Mouse (Mus musculus) forebrain, embryonic 11.5 days (tissue): Measurements from ENCODE around the gene Tpst1. TPM values are rescaled to one million over a fixed set of nuclear protein-coding genes. Genes with fewer than 3 reads are reported as not detected.

Experiments used
- ATAC-seq: fragments of 200-750 bp; cut with Nextera tagmentation; replicated peaks from 2 replicates; pipeline ENCODE4 v1.8.0; 2017; ENCODE audit warnings: moderate TSS enrichment; ENCODE audit not compliant: low FRiP score
- DNase-seq: peaks from one replicate; pipeline ENCODE4 v3.0.0-alpha.2; 2017; ENCODE audit warnings: low spot score
- H3K27ac ChIP-seq: fragments of 300-500 bp; sonication (generic); 2 replicates; pipeline ENCODE4 v1.5.1; 2014; ENCODE audit warnings: low read depth, low read length
- H3K27me3 ChIP-seq: fragments of 300-500 bp; sonication (generic); 2 replicates; pipeline ENCODE4 v1.6.1; 2014; ENCODE audit warnings: mild to moderate bottlenecking, low read length, mixed read lengths; ENCODE audit not compliant: control insufficient read depth, insufficient read depth
- H3K36me3 ChIP-seq: fragments of 300-500 bp; sonication (generic); 2 replicates; pipeline ENCODE4 v1.6.1; 2014; ENCODE audit warnings: mild to moderate bottlenecking, low read length, moderate library complexity, mixed read lengths; ENCODE audit not compliant: control insufficient read depth, insufficient read depth
- H3K4me1 ChIP-seq: fragments of 300-500 bp; sonication (generic); replicated peaks from 2 replicates; pipeline ENCODE4 v1.6.1; 2014; ENCODE audit warnings: low read length, mixed read lengths; ENCODE audit not compliant: control insufficient read depth, insufficient read depth
- H3K4me2 ChIP-seq: fragments of 300-500 bp; sonication (generic); 2 replicates; pipeline ENCODE4 v1.6.1; 2014; ENCODE audit warnings: low read depth, mild to moderate bottlenecking, low read length, moderate library complexity, mixed read lengths; ENCODE audit not compliant: severe bottlenecking
- H3K4me3 ChIP-seq: fragments of 300-500 bp; sonication (generic); 2 replicates; pipeline ENCODE4 v1.5.1; 2014; ENCODE audit warnings: low read depth, low read length
- H3K9ac ChIP-seq: fragments of 300-500 bp; sonication (generic); 2 replicates; pipeline ENCODE4 v1.6.1; 2014; ENCODE audit warnings: low read length
- H3K9me3 ChIP-seq: fragments of 300-500 bp; sonication (generic); 2 replicates; pipeline ENCODE4 v1.6.1; 2016; ENCODE audit warnings: low read length, mixed read lengths; ENCODE audit not compliant: control insufficient read depth
- WGBS: fragments of 180-500 bp; shearing (Covaris S2); extraction: QIAGEN DNeasy Blood & Tissue Kit; methylation state at CpG from one replicate; pipeline ENCODE4 v1.1.7; 2014; 5-methylcytosine and 5-hydroxymethylcytosine counted together
- polyA plus RNA-seq: library from polyadenylated mRNA; unstranded; fragments of >200 nt; fragmentation: Nextera tagmentation; extraction: Ambion mirVana; gene quantifications from 2 replicates; pipeline ENCODE4 v1.2.1, GENCODE M21; 2014

Tpst1 gene
- polyA plus RNA-seq, 1 experiment from 2014 or later: 60.8 TPM

DNA sequence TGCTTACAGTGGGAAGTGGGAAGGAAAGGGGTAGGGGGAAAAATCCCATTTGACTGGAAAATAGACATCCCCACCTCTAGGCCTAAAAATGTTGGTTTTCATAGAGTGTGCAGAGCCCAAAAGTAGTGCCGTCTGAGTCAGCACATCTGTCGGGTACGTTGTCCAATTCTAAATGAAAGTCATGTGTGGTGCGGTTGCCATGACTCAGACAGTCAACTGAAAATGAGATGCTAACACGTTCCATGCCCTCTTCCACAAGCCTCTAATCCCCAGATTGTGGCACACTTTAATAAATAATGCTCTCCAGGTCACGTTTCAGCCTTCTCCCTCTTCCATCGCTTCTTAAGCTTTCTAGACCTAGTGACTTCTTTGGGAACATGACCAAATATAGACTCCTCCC lies 43.7 kb downstream of the Tpst1 start:
- Histone ChIP-seq H3K27ac (no peak overlapping the region), H3K36me3 (peaks cover 3% of the 10 kb centered on the region; the same call in 1 of the 2 replicates), H3K4me2 (no peak overlapping the region), H3K9me3 (no peaks in the 10 kb centered on the region), H3K4me1 (no peaks in the 10 kb centered on the region), H3K9ac (no peak overlapping the region), H3K27me3 (no peaks in the 10 kb centered on the region), H3K4me3 (no peak overlapping the region)
- DNase-seq (no peak), ATAC-seq (no peak)
- 85% methylated on average over 7 of the region's 7 CpGs for WGBS

GRCm38 (mm10) chr5:130117932-130118331 lies 44.8 kb downstream of the Tpst1 start:
- no peak for DNase-seq

GRCm38 (mm10) chr5:130119236-130119635 lies 46.1 kb downstream of the Tpst1 start:
- H3K4me3 ChIP-seq: no peak overlapping the region
- ATAC-seq (no peak), DNase-seq (no peak)
- H3K9me3 ChIP-seq: no peaks in the 10 kb centered on the region
- no peaks in the 10 kb centered on the region for H3K27me3 ChIP-seq
- H3K4me1 ChIP-seq: no peaks in the 10 kb centered on the region
- no peak overlapping the region for H3K4me2 ChIP-seq
- H3K36me3 ChIP-seq: peaks cover 3% of the 10 kb centered on the region; the same call in 1 of the 2 replicates
- no peak overlapping the region for H3K9ac ChIP-seq
- WGBS: 84% methylated on average over 3 of the region's 3 CpGs
- no peak overlapping the region for H3K27ac ChIP-seq

More at GRCm38 (mm10) chr5:130117932-130118331, 44.8 kb downstream of the Tpst1 start:
- Histone ChIP-seq H3K27ac (no peak overlapping the region), H3K4me1 (no peaks in the 10 kb centered on the region), H3K9me3 (no peaks in the 10 kb centered on the region), H3K9ac (no peak overlapping the region), H3K27me3 (no peaks in the 10 kb centered on the region), H3K36me3 (peaks cover 3% of the 10 kb centered on the region; the same call in 1 of the 2 replicates), H3K4me2 (no peak overlapping the region), H3K4me3 (no peak overlapping the region)
- 86% methylated on average over 6 of the region's 6 CpGs for WGBS
- no peak for ATAC-seq

DNA sequence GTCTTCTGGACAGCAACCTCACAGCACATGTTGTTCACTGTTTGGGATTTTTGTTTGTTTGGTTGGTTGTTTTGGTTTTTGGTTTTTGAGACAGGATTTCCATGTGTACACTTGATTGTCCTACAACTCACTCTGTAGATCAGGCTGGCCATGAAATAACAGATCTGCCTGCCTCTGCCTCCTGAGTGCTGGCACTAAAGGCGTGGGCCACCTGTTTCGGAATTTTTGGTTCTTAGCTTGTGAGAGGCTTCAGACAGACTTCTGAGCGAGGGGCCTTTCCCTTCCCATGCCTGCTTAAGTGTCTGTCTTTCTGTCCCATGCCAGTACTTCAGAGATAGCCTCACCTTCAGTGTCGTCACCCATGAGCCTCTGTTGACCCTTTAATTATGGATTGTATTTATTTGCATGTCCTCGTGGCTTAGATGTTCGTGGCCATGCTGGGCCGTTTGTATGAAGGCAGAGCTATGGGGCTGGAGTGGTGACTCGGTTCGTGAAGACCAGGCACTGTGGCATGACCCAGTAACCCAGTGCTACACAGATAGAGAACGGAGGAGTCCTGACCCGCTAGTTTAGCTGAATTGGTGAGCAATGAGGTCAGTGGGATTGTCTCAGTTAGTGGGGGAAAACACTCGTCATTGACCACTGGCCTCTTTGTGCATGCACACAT lies 47.1 kb downstream of the Tpst1 start:
- ATAC-seq (no peak), DNase-seq (no peak)

DNA sequence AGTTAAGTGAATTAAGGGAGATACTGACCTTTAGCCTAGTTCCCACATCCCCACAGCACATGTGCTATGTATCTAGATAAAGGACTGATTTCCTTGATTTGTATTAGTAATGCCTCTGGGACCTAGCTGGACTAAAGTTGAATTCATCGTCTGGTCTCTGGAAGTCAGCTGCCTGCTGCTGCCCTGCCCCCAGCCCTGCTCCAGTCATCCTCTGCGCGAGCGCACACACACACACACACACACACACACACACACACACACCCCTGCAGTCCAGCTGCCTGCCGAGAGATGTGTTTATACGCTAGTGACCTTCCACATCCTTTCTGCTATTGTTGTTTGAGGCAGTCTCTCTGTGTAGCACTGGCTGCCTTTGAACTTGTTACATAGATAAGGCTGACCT lies 47.8 kb downstream of the Tpst1 start:
- Histone ChIP-seq H3K9me3 (no peaks in the 10 kb centered on the region), H3K4me1 (no peaks in the 10 kb centered on the region), H3K27me3 (no peaks in the 10 kb centered on the region), H3K4me2 (no peak overlapping the region), H3K9ac (no peak overlapping the region), H3K27ac (no peak overlapping the region), H3K4me3 (no peak overlapping the region), H3K36me3 (peaks cover 3% of the 10 kb centered on the region; the same call in 1 of the 2 replicates)
- DNase-seq (no peak), ATAC-seq (no peak)
- 79% methylated on average over 6 of the region's 6 CpGs for WGBS

More for the DNA sequence above, 47.1 kb downstream of the Tpst1 start:
- H3K27ac ChIP-seq: no peak overlapping the region
- 85% methylated on average over 12 of the region's 12 CpGs for WGBS
- H3K27me3 ChIP-seq: no peaks in the 10 kb centered on the region
- H3K9me3 ChIP-seq: no peaks in the 10 kb centered on the region
- no peak overlapping the region for H3K9ac ChIP-seq
- no peak overlapping the region for H3K4me2 ChIP-seq
- H3K4me3 ChIP-seq: no peak overlapping the region
- peaks cover 3% of the 10 kb centered on the region; the same call in 1 of the 2 replicates for H3K36me3 ChIP-seq
- H3K4me1 ChIP-seq: no peaks in the 10 kb centered on the region

GRCm38 (mm10) chr5:130122355-130122754 lies 49.2 kb downstream of the Tpst1 start:
- Histone ChIP-seq H3K4me2 (no peak overlapping the region), H3K4me3 (no peak overlapping the region), H3K27me3 (no peaks in the 10 kb centered on the region), H3K9ac (no peak overlapping the region), H3K27ac (no peak overlapping the region), H3K9me3 (no peaks in the 10 kb centered on the region), H3K36me3 (no peaks in the 10 kb centered on the region), H3K4me1 (no peaks in the 10 kb centered on the region)
- 94% methylated on average over 2 of the region's 2 CpGs for WGBS
- DNase-seq: no peak
- ATAC-seq: no peak

- H3K4me3 ChIP-seq: no peak overlapping the region
- no peaks in the 10 kb centered on the region for H3K4me1 ChIP-seq
- no peaks in the 10 kb centered on the region for H3K9me3 ChIP-seq
- H3K4me2 ChIP-seq: no peak overlapping the region
- H3K27me3 ChIP-seq: no peaks in the 10 kb centered on the region
- no peak overlapping the region for H3K9ac ChIP-seq
- DNase-seq (no peak), ATAC-seq (no peak)
- 88% methylated on average over 5 of the region's 5 CpGs for WGBS
- no peak overlapping the region for H3K27ac ChIP-seq
- H3K36me3 ChIP-seq: no peaks in the 10 kb centered on the region
Measured at GRCm38 (mm10) chr5:130124271-130124670, 51.1 kb downstream of the Tpst1 start.

DNA sequence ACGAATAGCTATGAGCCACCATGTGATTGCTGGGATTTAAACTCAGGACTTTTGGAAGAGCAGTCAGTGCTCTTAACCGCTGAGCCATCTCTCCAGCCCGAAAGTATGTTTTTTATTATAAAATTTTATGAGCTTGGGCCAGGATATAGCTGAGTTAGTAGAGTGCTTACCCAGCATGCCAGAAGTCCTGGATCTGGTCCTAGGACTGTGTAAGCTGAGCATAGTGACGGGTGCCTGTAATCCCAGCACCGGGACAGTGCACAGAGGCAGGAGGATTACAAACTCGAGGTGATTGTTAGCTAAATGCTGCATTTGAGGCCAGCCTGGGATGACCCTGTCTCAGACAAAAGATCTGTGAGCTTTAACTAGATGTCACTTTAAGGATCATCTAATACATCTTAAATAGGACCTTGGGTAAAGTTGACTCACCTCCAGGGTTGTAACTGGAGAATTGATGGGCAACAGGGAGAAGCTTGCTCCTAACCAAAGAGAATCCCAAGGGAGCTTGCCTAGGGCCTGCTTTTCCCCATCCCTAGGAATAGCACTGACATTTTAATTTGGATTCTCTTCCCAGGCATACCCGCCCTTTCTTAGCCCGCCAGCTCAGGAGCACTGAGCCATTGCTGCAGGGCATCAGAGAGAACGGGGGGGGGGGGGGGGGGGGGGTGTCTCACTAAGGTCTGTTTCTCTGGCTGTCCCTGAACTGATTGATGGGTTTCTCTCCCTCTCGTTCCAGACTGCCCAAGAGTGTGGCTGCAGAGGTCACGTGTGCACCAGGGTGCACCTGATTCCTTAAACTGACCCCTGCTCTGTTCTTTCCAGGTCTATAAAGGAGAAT lies 55.8 kb downstream of the Tpst1 start:
- no peak overlapping the region for H3K4me2 ChIP-seq
- WGBS: 77% methylated on average over 10 of the region's 11 CpGs
- H3K9me3 ChIP-seq: no peaks in the 10 kb centered on the region
- no peak for ATAC-seq
- no peak overlapping the region for H3K9ac ChIP-seq
- no peaks in the 10 kb centered on the region for H3K27me3 ChIP-seq
- no peak for DNase-seq
- H3K36me3 ChIP-seq: no peaks in the 10 kb centered on the region
- no peak overlapping the region for H3K27ac ChIP-seq
- no peaks in the 10 kb centered on the region for H3K4me1 ChIP-seq
- H3K4me3 ChIP-seq: no peak overlapping the region
